Mouse (Mus musculus): ENCODE measurements around the gene Chst11.

Chst11 gene

GRCm38 (mm10) chr10:83080275-83080741 lies 95.0 kb downstream of the Chst11 start:
- no peak for DNase-seq

- DNase-seq, result no peak
Observed at GRCm38 (mm10) chr10:83080930-83081329, 95.6 kb downstream of the Chst11 start.

GRCm38 (mm10) chr10:83083946-83084345 lies 98.6 kb downstream of the Chst11 start:
- no peak for DNase-seq

GRCm38 (mm10) chr10:83088318-83088717 lies 103.0 kb downstream of the Chst11 start:
- no peak for DNase-seq

- DNase-seq, result no peak
Observed at GRCm38 (mm10) chr10:83088826-83089225, 103.5 kb downstream of the Chst11 start.

GRCm38 (mm10) chr10:83090185-83090584 lies 104.9 kb downstream of the Chst11 start:
- no peak for DNase-seq

- DNase-seq, result no peak
Observed at GRCm38 (mm10) chr10:83093705-83094104, 108.4 kb downstream of the Chst11 start.

GRCm38 (mm10) chr10:83094248-83094647 lies 109.0 kb downstream of the Chst11 start:
- no peak for DNase-seq

- no peak for DNase-seq
Observed at GRCm38 (mm10) chr10:83094821-83095725, 109.8 kb downstream of the Chst11 start.

GRCm38 (mm10) chr10:83096257-83096656 lies 111.0 kb downstream of the Chst11 start:
- no peak for DNase-seq

GRCm38 (mm10) chr10:83098940-83099339 lies 113.6 kb downstream of the Chst11 start:
- DNase-seq, result no peak

- no peak for DNase-seq
Observed at GRCm38 (mm10) chr10:83099669-83100068, 114.4 kb downstream of the Chst11 start.

GRCm38 (mm10) chr10:83100890-83101289 lies 115.6 kb downstream of the Chst11 start:
- no peak for DNase-seq

- DNase-seq, result no peak
Observed at GRCm38 (mm10) chr10:83101421-83102207, 116.3 kb downstream of the Chst11 start.

GRCm38 (mm10) chr10:83102745-83103144 lies 117.4 kb downstream of the Chst11 start:
- DNase-seq, result no peak

GRCm38 (mm10) chr10:83104221-83104620 lies 118.9 kb downstream of the Chst11 start:
- DNase-seq, result no peak

- DNase-seq, result no peak
Observed at GRCm38 (mm10) chr10:83106152-83106746, 121.0 kb downstream of the Chst11 start.

- DNase-seq, result no peak
Observed at GRCm38 (mm10) chr10:83107385-83107784, 122.1 kb downstream of the Chst11 start.

GRCm38 (mm10) chr10:83107921-83108738 lies 122.8 kb downstream of the Chst11 start:
- DNase-seq, result no peak

GRCm38 (mm10) chr10:83108946-83109345 lies 123.6 kb downstream of the Chst11 start:
- no peak for DNase-seq

- DNase-seq, result no peak
Observed at GRCm38 (mm10) chr10:83111046-83111445, 125.7 kb downstream of the Chst11 start.

- DNase-seq, result no peak
Observed at GRCm38 (mm10) chr10:83112345-83112744, 127.0 kb downstream of the Chst11 start.

Data from cerebellum, adult 11 months (tissue).